Mouse (Mus musculus) embryo, embryonic 9.5 days (tissue): ENCODE results near the gene Fam84a.

Experiments
- DNase-seq: peaks from one replicate; pipeline ENCODE4 v3.0.0-alpha.2; 2017; ENCODE audit errors: extremely low spot score

Fam84a gene

DNA sequence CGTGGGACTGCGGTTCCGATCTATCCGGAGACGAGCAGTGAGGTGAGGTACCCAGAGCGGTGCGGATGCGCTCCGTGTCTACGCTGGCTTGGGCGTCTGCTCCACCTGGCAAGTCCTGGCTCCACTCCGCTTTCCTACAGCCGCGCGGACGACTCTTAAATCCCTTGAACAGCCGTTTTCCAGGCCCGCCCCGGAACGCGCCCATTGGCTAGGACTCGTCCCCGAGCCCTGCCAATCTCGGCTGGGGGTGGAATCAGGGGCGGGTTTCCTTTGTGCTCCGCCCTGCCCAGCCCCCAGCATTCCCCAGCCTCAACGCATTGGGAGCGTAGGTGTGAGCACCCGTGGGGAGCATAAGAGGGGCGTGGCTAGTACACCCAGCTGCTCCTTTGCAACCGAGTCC, at the start of gene Fam84a:
Gene Fam84a (minus strand): TSS at position 134 of the 400 bp plus-strand sequence.
- peak; percentile 89 for DNase-seq

DNA sequence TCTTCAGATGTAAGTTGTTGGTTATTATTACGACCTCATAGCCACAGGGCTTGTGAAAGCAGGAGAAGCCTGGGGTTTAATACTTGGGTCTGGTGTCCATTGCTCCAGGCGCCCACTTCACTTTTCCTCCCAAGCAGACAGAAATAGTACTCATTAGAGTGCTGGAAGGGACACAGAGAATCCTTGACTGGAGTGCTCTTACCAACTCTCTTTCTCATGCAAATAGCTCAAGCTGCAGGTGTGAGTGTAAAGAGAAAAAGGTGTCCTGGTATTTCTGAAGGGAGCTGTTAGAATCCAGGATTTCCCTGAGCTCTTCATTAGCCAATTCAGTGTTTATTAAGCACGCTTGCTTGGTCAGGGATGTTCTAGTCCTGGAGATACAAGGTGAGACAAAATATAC, 43.6 kb upstream of the Fam84a start:
- no peak for DNase-seq

DNA sequence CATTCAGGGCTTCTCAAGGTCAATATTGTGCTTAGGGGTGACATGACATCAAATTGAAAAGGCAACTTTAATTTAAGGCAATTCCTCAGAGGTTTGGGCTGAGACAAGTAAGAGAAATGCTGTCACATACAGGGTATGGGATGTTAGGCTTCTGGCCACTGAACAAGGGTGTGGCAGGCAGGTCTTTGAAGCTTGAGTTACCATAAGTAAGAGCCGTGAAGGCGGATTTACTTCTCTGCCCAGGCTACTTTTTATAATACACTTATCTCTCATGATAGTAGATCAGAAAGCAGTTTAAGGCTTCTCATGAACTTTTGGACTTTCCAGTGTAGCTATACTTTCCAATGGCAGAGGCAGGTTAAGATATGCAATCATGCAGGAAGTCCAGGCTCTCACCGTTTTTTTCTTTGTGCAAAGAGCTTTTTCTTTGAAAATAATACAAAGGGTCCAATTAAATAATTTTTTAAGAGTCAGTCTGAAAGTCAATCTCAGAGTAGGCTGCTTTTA, 34.9 kb upstream of the Fam84a start:
- no peak for DNase-seq

DNA sequence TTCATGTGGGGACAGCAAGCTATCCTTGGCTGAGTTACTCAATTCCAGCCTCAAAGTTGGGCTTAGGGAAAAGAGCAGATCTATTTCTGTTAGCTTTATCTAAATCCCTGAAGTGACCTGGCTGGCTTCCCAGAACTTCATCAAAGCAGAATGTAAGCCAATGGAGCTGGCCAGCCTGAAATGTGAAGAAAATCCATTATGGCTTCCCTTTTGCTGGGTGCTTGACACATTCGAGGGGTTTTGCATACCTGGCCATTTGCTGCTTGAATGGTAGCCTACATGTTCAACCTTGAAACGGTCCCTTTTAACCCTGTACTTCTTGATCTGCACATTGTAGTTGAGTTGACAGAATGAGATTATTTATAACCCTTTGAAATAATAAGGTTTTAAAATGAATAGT, 13.9 kb upstream of the Fam84a start:
- no peak for DNase-seq

DNA sequence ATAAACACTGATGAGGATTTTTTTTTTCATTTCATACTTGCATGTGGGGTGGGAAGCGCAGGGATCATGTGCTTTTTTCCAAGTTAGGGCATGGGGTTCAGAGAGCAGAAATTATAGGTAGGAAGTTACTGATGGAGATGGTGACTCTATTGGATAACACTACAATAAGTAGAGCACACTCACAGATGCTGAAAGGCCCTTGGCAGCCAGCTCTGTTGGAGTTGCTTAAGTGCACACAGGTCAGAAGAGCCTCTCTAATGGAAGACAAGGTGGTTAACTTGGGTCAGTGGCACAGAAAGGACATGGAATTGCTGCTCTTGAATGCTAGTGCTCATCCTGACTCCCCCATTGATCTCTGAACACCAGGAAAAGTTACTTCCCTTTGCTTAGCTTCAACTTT, 13.1 kb upstream of the Fam84a start:
- DNase-seq, result no peak

DNA sequence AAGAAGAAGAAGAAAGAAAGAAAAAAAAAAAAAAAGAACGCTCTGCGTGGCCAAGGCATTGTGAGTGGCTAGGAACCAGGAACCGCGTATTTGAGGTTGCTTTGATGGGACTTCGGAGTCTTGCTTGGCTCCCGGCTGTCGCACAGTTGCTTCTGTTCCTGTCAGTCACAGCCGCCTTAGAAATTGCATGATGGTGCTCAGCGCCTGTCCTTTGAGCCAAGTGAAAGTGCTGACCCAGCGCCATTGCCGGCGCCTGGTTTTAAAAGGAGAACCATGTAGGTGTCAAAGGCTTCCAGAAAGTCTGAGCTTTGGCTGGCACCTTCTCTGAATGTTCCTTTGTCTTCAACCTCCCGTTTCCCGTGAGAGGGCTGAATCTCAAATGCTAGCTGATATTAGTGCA, 572 bp upstream of the Fam84a start:
- DNase-seq, result peak; percentile 28

DNA sequence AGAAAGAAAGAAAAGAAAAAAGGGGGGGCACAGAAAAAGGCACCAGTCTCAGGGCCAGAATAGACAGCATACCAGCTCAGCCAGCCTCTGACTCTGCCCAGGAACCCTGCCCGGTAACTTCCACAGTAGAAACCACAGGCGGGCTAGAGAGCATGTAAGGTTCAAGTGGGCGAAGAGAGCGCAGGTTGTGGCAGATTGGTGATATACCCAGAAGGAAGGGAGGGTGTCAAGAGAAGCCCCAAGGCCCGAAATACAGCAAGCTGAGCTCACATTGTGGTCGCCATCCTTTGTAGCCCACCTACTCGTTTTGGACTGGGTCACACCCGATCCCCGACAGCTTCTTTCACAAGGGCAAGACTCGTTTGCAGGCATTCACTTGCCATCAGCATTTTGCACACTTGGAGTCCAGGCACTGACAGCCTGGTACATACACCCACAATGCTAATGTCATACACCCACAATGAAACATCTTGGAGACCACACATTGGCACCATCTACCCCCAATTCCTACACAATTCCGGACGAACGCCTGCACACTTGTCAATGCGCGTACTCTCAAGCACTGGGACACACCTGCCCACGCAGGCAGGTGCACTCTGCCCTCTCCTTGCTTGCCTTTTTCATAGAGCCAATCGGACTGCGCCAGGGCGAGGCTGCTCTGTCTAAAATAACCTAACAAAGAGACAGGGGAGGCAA, 770 bp downstream of the Fam84a start:
- peak; percentile 25 for DNase-seq

DNA sequence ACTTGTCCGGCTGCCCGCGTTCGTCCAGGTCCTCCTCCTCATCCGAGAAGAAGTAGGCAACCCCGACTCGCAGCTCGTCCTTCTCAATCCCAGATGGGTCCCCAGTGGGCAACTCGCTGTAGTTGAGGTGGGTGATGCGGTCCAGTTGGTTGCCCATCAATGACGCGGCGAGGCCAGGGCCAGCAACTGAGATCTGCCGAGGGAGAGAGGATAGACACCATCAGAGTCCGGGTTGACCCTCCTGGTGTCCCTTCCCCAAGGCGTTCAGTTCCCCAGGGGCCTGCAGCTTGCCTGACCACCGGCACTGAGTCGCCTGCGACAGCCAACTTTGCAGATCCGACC, 1.3 kb downstream of the Fam84a start:
- DNase-seq, result peak; percentile 55

DNA sequence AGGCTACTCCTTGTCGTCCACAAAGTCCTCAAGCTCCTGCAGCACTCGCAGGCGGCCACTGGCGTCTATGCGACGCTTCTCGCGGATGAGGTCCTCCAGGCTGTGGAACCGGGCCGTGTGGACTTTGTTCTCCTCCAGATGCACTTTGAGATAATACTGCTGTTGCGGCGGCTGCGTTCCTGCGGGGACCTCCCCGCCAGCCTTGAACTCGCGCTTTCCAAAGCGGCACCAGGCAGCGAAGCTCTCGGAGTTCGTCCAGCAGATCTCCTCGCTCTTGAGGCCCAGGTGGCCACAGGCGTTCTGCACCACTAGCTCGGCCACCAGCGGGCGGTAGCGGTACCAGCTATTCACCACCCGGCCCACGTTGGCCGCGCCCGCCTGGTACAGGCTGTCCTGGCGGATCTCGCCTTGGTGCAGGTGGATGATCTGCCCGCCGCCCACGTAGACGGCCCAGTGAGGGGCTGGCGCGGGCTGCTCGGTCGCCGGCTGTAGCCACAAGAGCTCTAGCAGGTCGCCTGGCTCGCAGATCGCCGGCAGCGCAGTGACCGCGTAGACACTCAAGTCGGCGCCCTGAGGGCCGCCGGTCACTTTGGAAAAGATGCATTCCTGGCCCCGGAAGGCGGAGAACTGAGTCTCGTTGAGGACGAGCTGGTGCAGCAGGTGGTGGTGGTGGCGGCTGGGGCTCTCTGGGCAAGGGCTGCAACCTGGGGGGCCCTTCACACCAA, 1.8 kb downstream of the Fam84a start:
- DNase-seq, result peak; percentile 75

DNA sequence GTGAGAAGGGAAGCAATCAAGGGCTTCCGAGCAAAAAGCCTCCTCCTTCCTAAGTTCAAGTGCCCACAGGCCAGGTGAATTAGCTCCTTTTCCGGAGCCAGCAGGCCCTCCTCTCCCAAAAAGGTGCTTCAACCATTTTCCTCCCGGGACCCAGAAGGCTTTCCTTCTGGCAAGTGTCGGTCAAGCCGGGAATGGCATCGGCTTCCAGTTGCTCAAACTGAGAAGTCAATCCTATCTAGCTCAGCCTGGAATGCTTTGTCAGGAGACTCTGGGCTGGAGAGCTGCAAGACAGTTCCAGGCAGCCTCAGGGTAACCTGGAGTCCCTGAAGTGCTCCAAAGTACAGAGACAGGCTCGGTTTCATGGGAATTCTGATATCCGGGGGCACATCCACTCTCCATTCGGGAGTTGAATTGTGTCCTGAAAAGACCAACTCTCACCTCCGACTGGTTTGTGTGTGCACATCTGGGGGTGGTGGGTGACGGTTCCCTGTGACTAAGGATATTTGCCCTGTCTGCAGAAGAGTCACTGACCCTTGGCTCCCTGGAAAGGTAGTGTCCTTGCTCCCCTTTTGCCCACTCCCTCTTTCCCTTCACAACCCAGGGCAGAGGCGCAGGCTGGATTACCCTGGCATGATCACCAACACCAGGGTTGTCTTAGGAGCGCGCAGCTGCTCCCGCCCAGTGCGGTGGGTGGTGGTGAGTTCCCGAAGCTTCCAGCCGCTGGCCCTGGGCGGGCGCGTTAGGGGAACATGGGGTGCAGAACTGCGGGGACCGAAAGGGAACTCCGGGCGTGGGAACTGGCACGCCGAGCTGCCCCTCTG, 2.6 kb downstream of the Fam84a start:
- DNase-seq, result peak; percentile 9

DNA sequence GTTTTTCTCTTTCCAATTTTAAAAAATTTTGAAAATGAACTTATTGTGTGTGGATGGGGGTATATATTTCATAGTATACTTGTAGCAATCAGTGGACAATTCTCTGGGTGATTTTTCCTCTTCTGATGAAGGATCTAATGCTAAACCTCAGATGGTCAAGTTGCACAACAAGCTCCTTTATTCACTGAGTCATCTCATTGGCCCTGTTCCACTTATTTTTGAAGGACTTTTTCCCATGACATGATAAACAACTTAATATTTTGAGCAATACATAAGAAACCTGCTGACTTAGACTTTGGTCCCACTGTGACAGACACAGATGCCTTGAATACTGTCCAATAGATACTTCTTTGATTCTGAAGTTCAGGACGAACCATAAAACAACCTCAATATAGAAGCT, 14.8 kb downstream of the Fam84a start:
- DNase-seq, result no peak

DNA sequence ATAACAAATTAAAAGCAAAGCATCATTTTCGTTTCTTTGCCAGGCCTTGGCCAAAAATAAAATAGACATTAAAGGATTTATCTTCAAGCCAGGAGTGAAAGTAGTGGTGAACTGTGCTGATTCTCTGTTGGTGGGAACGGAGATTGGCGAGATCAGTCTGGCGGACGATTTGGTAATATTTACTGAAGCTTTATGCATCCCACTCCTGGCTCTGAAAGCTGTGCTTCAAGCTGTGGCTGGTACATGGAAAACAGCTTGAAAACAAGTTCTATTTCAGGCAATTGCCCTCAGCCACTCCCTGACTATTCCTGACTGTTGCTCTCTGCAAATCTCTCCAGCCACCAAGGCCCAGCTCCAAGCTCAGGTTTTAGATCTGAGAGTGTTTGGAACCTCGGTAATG, 37.1 kb downstream of the Fam84a start:
- no peak for DNase-seq

DNA sequence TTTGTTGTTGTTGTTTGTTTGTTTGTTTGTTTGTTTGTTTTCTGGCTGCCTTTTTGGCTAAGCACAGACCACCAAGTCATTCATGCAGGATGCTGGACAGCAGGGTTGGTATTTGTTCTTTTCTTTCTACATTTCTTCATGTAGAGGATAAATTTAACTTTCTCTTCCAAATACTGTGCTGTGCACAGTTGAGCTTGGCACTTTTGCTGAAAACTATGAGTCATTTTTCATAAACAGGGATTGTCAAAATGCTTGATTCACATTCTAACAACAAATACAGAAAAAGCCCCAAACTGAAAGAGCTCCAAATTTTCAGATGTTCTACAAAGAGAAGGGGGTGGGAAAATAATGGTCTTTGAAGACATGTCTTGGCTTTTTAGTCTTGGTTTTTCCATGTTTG, 54.9 kb downstream of the Fam84a start:
- no peak for DNase-seq
